Mouse (Mus musculus): ENCODE data around the gene Armc12.
"Not testable (repeated sequence)": the region's sequence is repeated elsewhere in the genome, so short reads cannot be mapped to it uniquely, and the experiment has no call there.

The Armc12 gene

GRCm38 (mm10) chr17:28553040-28553793, 22.6 kb downstream of the Armc12 start:
- H3K4me1 ChIP-seq (replicated peaks; ENCODE audit: low read depth, low read length), result peaks cover 82% of the 10 kb centered on the region
- H3K4me3 ChIP-seq (replicated peaks; ENCODE audit: low read length), result no peak overlapping the region
- H3K27me3 ChIP-seq (ENCODE audit: insufficient read depth, low read length), result peaks cover 18% of the 10 kb centered on the region
- peak; percentile 83 for TF ChIP-seq CTCF (conservative IDR thresholded peaks at IDR 0.05; ENCODE audit: low read length)
- TF ChIP-seq POU5F1 (IDR thresholded peaks at IDR 0.05; ENCODE audit: borderline replicate concordance, low read length), result no peak
- TF ChIP-seq NANOG (IDR thresholded peaks at IDR 0.05; ENCODE audit: borderline replicate concordance, low read length), result no peak
- H3K9me3 ChIP-seq (ENCODE audit: low read length), result no peaks in the 10 kb centered on the region
- H3K36me3 ChIP-seq (ENCODE audit: insufficient read depth, low read length), result no peaks in the 10 kb centered on the region

GRCm38 (mm10) chr17:28554021-28554420, 23.4 kb downstream of the Armc12 start:
- not testable (repeated sequence) for H3K9me3 ChIP-seq (ENCODE audit: low read length); H3K36me3 ChIP-seq (ENCODE audit: insufficient read depth, low read length); H3K4me3 ChIP-seq (replicated peaks; ENCODE audit: low read length)
- Histone ChIP-seq H3K4me1 (replicated peaks; ENCODE audit: low read depth, low read length) (peaks cover 81% of the 10 kb centered on the region), H3K27me3 (ENCODE audit: insufficient read depth, low read length) (peaks cover 10% of the 10 kb centered on the region)

GRCm38 (mm10) chr17:28556635-28557396, 26.2 kb downstream of the Armc12 start:
- no peaks in the 10 kb centered on the region for H3K9me3 ChIP-seq (ENCODE audit: low read length)
- no peak overlapping the region for H3K4me3 ChIP-seq (replicated peaks; ENCODE audit: low read length)
- H3K4me1 ChIP-seq (replicated peaks; ENCODE audit: low read depth, low read length), result peaks cover 85% of the 10 kb centered on the region
- TF ChIP-seq CTCF (conservative IDR thresholded peaks at IDR 0.05; ENCODE audit: low read length) (no peak), POU5F1 (IDR thresholded peaks at IDR 0.05; ENCODE audit: borderline replicate concordance, low read length) (no peak), NANOG (IDR thresholded peaks at IDR 0.05; ENCODE audit: borderline replicate concordance, low read length) (no peak)
- no peaks in the 10 kb centered on the region for H3K36me3 ChIP-seq (ENCODE audit: insufficient read depth, low read length)
- H3K27me3 ChIP-seq (ENCODE audit: insufficient read depth, low read length), result no peaks in the 10 kb centered on the region

GRCm38 (mm10) chr17:28557772-28558171, 27.2 kb downstream of the Armc12 start:
- TF ChIP-seq NANOG (IDR thresholded peaks at IDR 0.05; ENCODE audit: borderline replicate concordance, low read length) (no peak), CTCF (conservative IDR thresholded peaks at IDR 0.05; ENCODE audit: low read length) (no peak), POU5F1 (IDR thresholded peaks at IDR 0.05; ENCODE audit: borderline replicate concordance, low read length) (no peak)
- Histone ChIP-seq H3K27me3 (ENCODE audit: insufficient read depth, low read length) (no peaks in the 10 kb centered on the region), H3K9me3 (ENCODE audit: low read length) (no peaks in the 10 kb centered on the region), H3K4me3 (replicated peaks; ENCODE audit: low read length) (no peak overlapping the region), H3K36me3 (ENCODE audit: insufficient read depth, low read length) (no peaks in the 10 kb centered on the region), H3K4me1 (replicated peaks; ENCODE audit: low read depth, low read length) (peaks cover 86% of the 10 kb centered on the region)

- Histone ChIP-seq H3K4me3 (replicated peaks; ENCODE audit: low read length) (0 out of 2 replicates have a peak within 1 kb of the TSS, but pooled peaks have one; percentile 43), H3K9me3 (ENCODE audit: low read length) (no peaks in the 10 kb centered on the region), H3K36me3 (ENCODE audit: insufficient read depth, low read length) (no peaks in the 10 kb centered on the region), H3K27me3 (ENCODE audit: insufficient read depth, low read length) (no peaks in the 10 kb centered on the region), H3K4me1 (replicated peaks; ENCODE audit: low read depth, low read length) (peaks cover 81% of the 10 kb centered on the region)
- no peak for TF ChIP-seq CTCF (conservative IDR thresholded peaks at IDR 0.05; ENCODE audit: low read length)
- no peak for TF ChIP-seq POU5F1 (IDR thresholded peaks at IDR 0.05; ENCODE audit: borderline replicate concordance, low read length)
- no peak for TF ChIP-seq NANOG (IDR thresholded peaks at IDR 0.05; ENCODE audit: borderline replicate concordance, low read length)
These were observed 30.0 kb downstream of the Armc12 start, which contains the start of gene Clps for GRCm38 (mm10) chr17:28560598-28560997. Gene Clps (minus strand): TSS chr17:28560766.

- Histone ChIP-seq H3K4me3 (replicated peaks; ENCODE audit: low read length) (0 out of 2 replicates have a peak overlapping the region, but pooled peaks have one; percentile 43), H3K27me3 (ENCODE audit: insufficient read depth, low read length) (no peaks in the 10 kb centered on the region), H3K4me1 (replicated peaks; ENCODE audit: low read depth, low read length) (peaks cover 72% of the 10 kb centered on the region), H3K36me3 (ENCODE audit: insufficient read depth, low read length) (no peaks in the 10 kb centered on the region), H3K9me3 (ENCODE audit: low read length) (no peaks in the 10 kb centered on the region)
- TF ChIP-seq POU5F1 (IDR thresholded peaks at IDR 0.05; ENCODE audit: borderline replicate concordance, low read length) (no peak), NANOG (IDR thresholded peaks at IDR 0.05; ENCODE audit: borderline replicate concordance, low read length) (no peak), CTCF (conservative IDR thresholded peaks at IDR 0.05; ENCODE audit: low read length) (no peak)
These were observed 31.0 kb downstream of the Armc12 start for GRCm38 (mm10) chr17:28561613-28562012.

GRCm38 (mm10) chr17:28565181-28565580, 34.6 kb downstream of the Armc12 start:
- TF ChIP-seq NANOG (IDR thresholded peaks at IDR 0.05; ENCODE audit: borderline replicate concordance, low read length) (no peak), CTCF (conservative IDR thresholded peaks at IDR 0.05; ENCODE audit: low read length) (no peak)

GRCm38 (mm10) chr17:28567541-28567940, 36.9 kb downstream of the Armc12 start:
- peaks cover 63% of the 10 kb centered on the region for H3K4me1 ChIP-seq (replicated peaks; ENCODE audit: low read depth, low read length)
- H3K9me3 ChIP-seq (ENCODE audit: low read length), result no peaks in the 10 kb centered on the region
- no peaks in the 10 kb centered on the region for H3K36me3 ChIP-seq (ENCODE audit: insufficient read depth, low read length)
- H3K27me3 ChIP-seq (ENCODE audit: insufficient read depth, low read length), result no peaks in the 10 kb centered on the region
- H3K4me3 ChIP-seq (replicated peaks; ENCODE audit: low read length), result no peak overlapping the region
- TF ChIP-seq NANOG (IDR thresholded peaks at IDR 0.05; ENCODE audit: borderline replicate concordance, low read length), result peak; percentile 66
- TF ChIP-seq POU5F1 (IDR thresholded peaks at IDR 0.05; ENCODE audit: borderline replicate concordance, low read length), result no peak
- no peak for TF ChIP-seq CTCF (conservative IDR thresholded peaks at IDR 0.05; ENCODE audit: low read length)

More at GRCm38 (mm10) chr17:28565181-28565580, 34.6 kb downstream of the Armc12 start:
- H3K27me3 ChIP-seq (ENCODE audit: insufficient read depth, low read length), result no peaks in the 10 kb centered on the region
- no peak overlapping the region for H3K4me3 ChIP-seq (replicated peaks; ENCODE audit: low read length)
- no peaks in the 10 kb centered on the region for H3K36me3 ChIP-seq (ENCODE audit: insufficient read depth, low read length)
- H3K4me1 ChIP-seq (replicated peaks; ENCODE audit: low read depth, low read length), result peaks cover 72% of the 10 kb centered on the region
- no peaks in the 10 kb centered on the region for H3K9me3 ChIP-seq (ENCODE audit: low read length)

Measured in E14TG2a.4 (cell line).